Mouse (Mus musculus) midbrain, embryonic 15.5 days (tissue): ENCODE measurements around the gene Sik1. TPM values are rescaled to one million over a fixed set of nuclear protein-coding genes. Genes with fewer than 3 reads are reported as not detected.
"Not testable (repeated sequence)": the region's sequence is repeated elsewhere in the genome, so short reads cannot be mapped to it uniquely, and the experiment has no call there.

Experiments
- ATAC-seq: fragments of 200-750 bp; cut with Nextera tagmentation; replicated peaks from 2 replicates; pipeline ENCODE4 v1.8.0; 2017; ENCODE audit warnings: moderate TSS enrichment
- H3K27ac ChIP-seq: fragments of 300-500 bp; sonication (generic); 2 replicates; pipeline ENCODE4 v1.5.1; 2015; ENCODE audit warnings: mild to moderate bottlenecking, inconsistent platforms
- H3K27me3 ChIP-seq: fragments of 300-500 bp; sonication (generic); replicated peaks from 2 replicates; pipeline ENCODE4 v1.6.1; 2015; ENCODE audit warnings: inconsistent platforms
- H3K36me3 ChIP-seq: fragments of 300-500 bp; sonication (generic); replicated peaks from 2 replicates; pipeline ENCODE4 v1.6.1; 2015; ENCODE audit warnings: inconsistent platforms
- H3K4me1 ChIP-seq: fragments of 300-500 bp; sonication (generic); 2 replicates; pipeline ENCODE4 v1.6.1; 2015; ENCODE audit warnings: inconsistent platforms
- H3K4me2 ChIP-seq: fragments of 300-500 bp; sonication (generic); 2 replicates; pipeline ENCODE4 v1.6.1; 2015; ENCODE audit warnings: inconsistent platforms, mild to moderate bottlenecking, moderate library complexity
- H3K4me3 ChIP-seq: fragments of 300-500 bp; sonication (generic); 2 replicates; pipeline ENCODE4 v1.5.1; 2015; ENCODE audit warnings: mild to moderate bottlenecking, inconsistent platforms
- H3K9ac ChIP-seq: fragments of 300-500 bp; sonication (generic); 2 replicates; pipeline ENCODE4 v1.6.1; 2015; ENCODE audit warnings: mild to moderate bottlenecking, inconsistent platforms
- H3K9me3 ChIP-seq: fragments of 300-500 bp; sonication (generic); 2 replicates; pipeline ENCODE4 v1.6.1; 2016; ENCODE audit warnings: inconsistent platforms
- WGBS: fragments of 180-500 bp; shearing (Covaris S2); methylation state at CpG from one replicate; pipeline ENCODE4 v1.1.7; 2015; ENCODE audit warnings: mixed read lengths; 5-methylcytosine and 5-hydroxymethylcytosine counted together
- polyA plus RNA-seq: library from polyadenylated mRNA; unstranded; fragments of >200 nt; fragmentation: Nextera tagmentation; extraction: Ambion mirVana; gene quantifications from 2 replicates; pipeline ENCODE4 v1.2.1, GENCODE M21; 2015

The Sik1 gene
- polyA plus RNA-seq, 1 experiment from 2014 or later, result 22.9 TPM

- Histone ChIP-seq H3K27me3 (no peaks in the 10 kb centered on the region), H3K27ac (no peak overlapping the region), H3K4me1 (0 out of 2 replicates have a peak, but pooled peaks cover 4% of the 10 kb centered on the region), H3K36me3 (no peaks in the 10 kb centered on the region), H3K4me3 (no peak overlapping the region), H3K4me2 (no peak overlapping the region), H3K9ac (no peak overlapping the region), H3K9me3 (no peaks in the 10 kb centered on the region)
- no peak for ATAC-seq
- WGBS, result 74% methylated on average over 4 of the region's 4 CpGs
Measured at GRCm38 (mm10) chr17:31891858-31892257, 36.3 kb upstream of the Sik1 start.

GRCm38 (mm10) chr17:31890311-31890951, 34.8 kb upstream of the Sik1 start:
- no peak for ATAC-seq
- Histone ChIP-seq H3K4me3 (no peak overlapping the region), H3K27me3 (no peaks in the 10 kb centered on the region), H3K36me3 (no peaks in the 10 kb centered on the region), H3K9me3 (no peaks in the 10 kb centered on the region), H3K9ac (no peak overlapping the region), H3K4me1 (0 out of 2 replicates have a peak, but pooled peaks cover 4% of the 10 kb centered on the region), H3K27ac (no peak overlapping the region), H3K4me2 (no peak overlapping the region)
- WGBS, result 32% methylated on average over 2 of the region's 2 CpGs

GRCm38 (mm10) chr17:31889446-31890201, 34.0 kb upstream of the Sik1 start:
- H3K9me3 ChIP-seq, result no peaks in the 10 kb centered on the region
- no peaks in the 10 kb centered on the region for H3K27me3 ChIP-seq
- H3K9ac ChIP-seq, result no peak overlapping the region
- no peaks in the 10 kb centered on the region for H3K36me3 ChIP-seq
- H3K4me1 ChIP-seq, result 0 out of 2 replicates have a peak, but pooled peaks cover 4% of the 10 kb centered on the region
- no peak overlapping the region for H3K4me3 ChIP-seq
- no peak overlapping the region for H3K27ac ChIP-seq
- ATAC-seq, result no peak
- WGBS, result 74% methylated on average over 9 of the region's 9 CpGs
- H3K4me2 ChIP-seq, result no peak overlapping the region

- no peak overlapping the region for H3K9ac ChIP-seq
- H3K4me1 ChIP-seq, result 0 out of 2 replicates have a peak, but pooled peaks cover 4% of the 10 kb centered on the region
- no peaks in the 10 kb centered on the region for H3K36me3 ChIP-seq
- no peaks in the 10 kb centered on the region for H3K9me3 ChIP-seq
- no peak overlapping the region for H3K27ac ChIP-seq
- ATAC-seq, result no peak
- 63% methylated on average over 6 of the region's 6 CpGs for WGBS
- H3K4me3 ChIP-seq, result no peak overlapping the region
- H3K27me3 ChIP-seq, result no peaks in the 10 kb centered on the region
- no peak overlapping the region for H3K4me2 ChIP-seq
Measured at GRCm38 (mm10) chr17:31888540-31888939, 32.9 kb upstream of the Sik1 start.

- H3K4me2 ChIP-seq, H3K27ac ChIP-seq, H3K9me3 ChIP-seq, H3K36me3 ChIP-seq, ATAC-seq, H3K27me3 ChIP-seq, H3K9ac ChIP-seq, H3K4me3 ChIP-seq, H3K4me1 ChIP-seq: not testable (repeated sequence)
- 90% methylated on average over 1 of the region's 1 CpGs for WGBS
Measured at GRCm38 (mm10) chr17:31884676-31885075, 29.1 kb upstream of the Sik1 start.

- Histone ChIP-seq H3K4me2 (no peak overlapping the region), H3K27ac (no peak overlapping the region), H3K27me3 (no peaks in the 10 kb centered on the region), H3K9me3 (no peaks in the 10 kb centered on the region), H3K9ac (no peak overlapping the region), H3K4me1 (peaks cover 6% of the 10 kb centered on the region), H3K4me3 (no peak overlapping the region), H3K36me3 (no peaks in the 10 kb centered on the region)
- 87% methylated on average over 10 of the region's 10 CpGs for WGBS
- ATAC-seq, result no peak
Measured at GRCm38 (mm10) chr17:31879406-31879805, 23.8 kb upstream of the Sik1 start.

GRCm38 (mm10) chr17:31877650-31878141, 22.1 kb upstream of the Sik1 start:
- Histone ChIP-seq H3K9ac (no peak overlapping the region), H3K4me2 (no peak overlapping the region), H3K27me3 (no peaks in the 10 kb centered on the region), H3K9me3 (no peaks in the 10 kb centered on the region), H3K27ac (no peak overlapping the region), H3K4me3 (no peak overlapping the region), H3K4me1 (peaks cover 6% of the 10 kb centered on the region), H3K36me3 (no peaks in the 10 kb centered on the region)
- no peak for ATAC-seq
- WGBS, result 67% methylated on average over 14 of the region's 14 CpGs

- Histone ChIP-seq H3K4me2 (no peak overlapping the region), H3K9ac (no peak overlapping the region), H3K27me3 (no peaks in the 10 kb centered on the region), H3K27ac (no peak overlapping the region), H3K4me3 (no peak overlapping the region), H3K9me3 (no peaks in the 10 kb centered on the region), H3K36me3 (no peaks in the 10 kb centered on the region), H3K4me1 (peaks cover 6% of the 10 kb centered on the region)
- WGBS, result 52% methylated on average over 4 of the region's 4 CpGs
- ATAC-seq, result no peak
Measured at GRCm38 (mm10) chr17:31877181-31877581, 21.6 kb upstream of the Sik1 start.

GRCm38 (mm10) chr17:31876775-31877174, 21.2 kb upstream of the Sik1 start:
- Histone ChIP-seq H3K9me3 (no peaks in the 10 kb centered on the region), H3K27ac (no peak overlapping the region), H3K4me3 (no peak overlapping the region), H3K9ac (no peak overlapping the region), H3K4me2 (no peak overlapping the region), H3K4me1 (peaks cover 6% of the 10 kb centered on the region), H3K27me3 (no peaks in the 10 kb centered on the region), H3K36me3 (no peaks in the 10 kb centered on the region)
- no peak for ATAC-seq
- 41% methylated on average over 3 of the region's 3 CpGs for WGBS

GRCm38 (mm10) chr17:31875326-31875930, 19.8 kb upstream of the Sik1 start:
- ATAC-seq, result no peak
- H3K27me3 ChIP-seq, result no peaks in the 10 kb centered on the region
- H3K9me3 ChIP-seq, result no peaks in the 10 kb centered on the region
- peaks cover 6% of the 10 kb centered on the region for H3K4me1 ChIP-seq
- H3K4me3 ChIP-seq, result no peak overlapping the region
- H3K9ac ChIP-seq, result no peak overlapping the region
- WGBS, result 79% methylated on average over 10 of the region's 10 CpGs
- H3K27ac ChIP-seq, result no peak overlapping the region
- H3K36me3 ChIP-seq, result no peaks in the 10 kb centered on the region
- no peak overlapping the region for H3K4me2 ChIP-seq

- Histone ChIP-seq H3K4me1 (peaks cover 6% of the 10 kb centered on the region), H3K36me3 (no peaks in the 10 kb centered on the region), H3K27ac (no peak overlapping the region), H3K4me3 (no peak overlapping the region), H3K4me2 (no peak overlapping the region), H3K27me3 (no peaks in the 10 kb centered on the region), H3K9ac (no peak overlapping the region), H3K9me3 (no peaks in the 10 kb centered on the region)
- no peak for ATAC-seq
- 85% methylated on average over 12 of the region's 12 CpGs for WGBS
Measured at GRCm38 (mm10) chr17:31874691-31875090, 19.1 kb upstream of the Sik1 start.

- no peak overlapping the region for H3K9ac ChIP-seq
- no peaks in the 10 kb centered on the region for H3K27me3 ChIP-seq
- no peak overlapping the region for H3K4me3 ChIP-seq
- H3K4me1 ChIP-seq, result peaks cover 6% of the 10 kb centered on the region
- WGBS, result 73% methylated on average over 8 of the region's 8 CpGs
- no peak overlapping the region for H3K27ac ChIP-seq
- H3K36me3 ChIP-seq, result no peaks in the 10 kb centered on the region
- no peaks in the 10 kb centered on the region for H3K9me3 ChIP-seq
- ATAC-seq, result no peak
- no peak overlapping the region for H3K4me2 ChIP-seq
Measured at GRCm38 (mm10) chr17:31873973-31874372, 18.4 kb upstream of the Sik1 start.
